Mouse (Mus musculus) monocyte, adult 5-6 weeks (primary cell): ENCODE results near the gene Tulp1. TPM values are rescaled to one million over a fixed set of nuclear protein-coding genes. Genes with fewer than 3 reads are reported as not detected.
A peak's percentile ranks its signal among the peaks of the same experiment; 100 is the strongest.
"Not testable (repeated sequence)": the region's sequence is repeated elsewhere in the genome, so short reads cannot be mapped to it uniquely, and the experiment has no call there.

Experiments used
- ATAC-seq: fragments of 153-309, 156-312 bp; replicated peaks from 2 replicates; pipeline ENCODE4 v1.8.0; 2017; ENCODE audit warnings: mild to moderate bottlenecking; ENCODE audit not compliant: low TSS enrichment, insufficient number of reproducible peaks, severe bottlenecking, poor library complexity, low FRiP score
- total RNA-seq: library from RNA; stranded (forward); fragments of 200-1000, 200-491, 200-594 nt; gene quantifications from 3 replicates; pipeline ENCODE4 v1.2.3, GENCODE M21; 2017

Gene Tulp1
- total RNA-seq, 1 experiment from 2014 or later: not detected

- no peak for ATAC-seq
Observed at GRCm38 (mm10) chr17:28371941-28372340, 6.9 kb upstream of the Tulp1 start.

DNA sequence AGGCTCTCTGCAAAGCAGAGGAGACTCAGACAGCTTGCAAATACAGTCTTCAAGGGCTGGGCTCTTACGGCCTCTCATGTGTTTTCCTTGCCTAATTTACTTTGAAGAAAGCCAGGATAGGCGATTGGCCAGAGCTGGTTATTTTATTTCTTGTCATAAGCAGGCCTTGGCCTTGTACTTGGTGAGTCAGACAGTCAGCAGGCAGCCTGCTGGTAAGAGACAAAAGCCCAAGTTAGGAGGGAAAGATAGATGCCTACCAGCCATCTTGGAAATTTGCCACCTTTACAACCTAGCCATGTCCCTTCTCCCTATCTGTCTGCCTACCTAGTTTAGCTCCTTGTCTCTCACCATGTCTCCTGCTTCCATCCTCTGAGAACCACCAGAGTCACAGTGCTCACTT, 6.3 kb upstream of the Tulp1 start:
- ATAC-seq: no peak

DNA sequence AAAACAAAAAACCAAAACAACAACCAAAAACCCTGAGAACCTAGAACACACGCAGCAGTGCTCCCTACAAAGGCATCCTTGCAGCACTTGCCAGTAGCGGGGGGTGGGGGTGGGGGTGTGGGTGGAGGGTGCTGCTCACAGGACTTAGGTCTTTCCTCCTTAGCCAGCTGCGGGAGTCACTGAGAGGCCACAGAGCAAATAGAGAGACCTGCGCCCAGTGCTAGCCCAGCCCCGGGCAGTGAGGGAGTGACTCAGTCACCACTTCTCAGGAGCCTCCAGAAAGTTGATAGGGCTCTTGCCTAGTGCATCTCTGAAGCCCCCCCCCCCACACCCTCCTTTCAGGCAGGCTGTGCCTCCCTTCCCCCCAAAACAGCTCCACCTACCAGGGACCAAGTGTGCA, 4.0 kb upstream of the Tulp1 start:
- ATAC-seq: no peak

- peak; percentile 75 for ATAC-seq
Observed at GRCm38 (mm10) chr17:28368449-28368848, 3.4 kb upstream of the Tulp1 start.

GRCm38 (mm10) chr17:28363507-28363906, 1.5 kb downstream of the Tulp1 start:
- ATAC-seq: no peak

DNA sequence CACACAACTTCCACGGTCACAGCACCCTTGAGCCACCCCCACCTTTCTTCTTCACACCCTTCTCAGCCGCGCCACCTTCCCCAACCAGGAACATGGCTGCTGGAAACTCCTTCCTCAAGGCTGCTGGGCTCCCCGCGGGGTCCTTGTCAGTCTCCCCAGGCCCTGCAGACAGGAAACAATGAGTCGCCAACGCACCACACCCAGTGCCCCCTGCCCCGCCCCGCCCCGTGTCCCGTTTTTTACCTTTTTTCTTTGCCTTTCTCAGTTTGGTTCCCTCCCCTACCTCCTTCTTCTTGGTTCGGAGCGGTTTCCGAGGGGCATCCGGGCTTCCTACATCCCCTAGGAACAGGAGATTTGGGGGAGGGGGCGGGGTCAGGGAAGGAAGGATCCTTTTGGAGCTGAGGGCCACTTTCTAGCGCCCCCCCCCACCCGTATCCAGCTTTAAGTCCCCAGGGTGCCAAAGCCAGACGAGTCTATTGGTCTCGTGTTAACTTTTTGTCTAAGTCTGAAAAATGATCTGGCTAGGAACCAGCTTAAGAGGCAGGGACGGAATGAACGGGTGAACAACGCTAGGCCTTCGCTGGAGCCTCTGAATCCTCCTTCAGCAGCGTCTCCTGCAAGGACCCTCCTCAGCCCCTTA, 2.2 kb downstream of the Tulp1 start:
- ATAC-seq: no peak

DNA sequence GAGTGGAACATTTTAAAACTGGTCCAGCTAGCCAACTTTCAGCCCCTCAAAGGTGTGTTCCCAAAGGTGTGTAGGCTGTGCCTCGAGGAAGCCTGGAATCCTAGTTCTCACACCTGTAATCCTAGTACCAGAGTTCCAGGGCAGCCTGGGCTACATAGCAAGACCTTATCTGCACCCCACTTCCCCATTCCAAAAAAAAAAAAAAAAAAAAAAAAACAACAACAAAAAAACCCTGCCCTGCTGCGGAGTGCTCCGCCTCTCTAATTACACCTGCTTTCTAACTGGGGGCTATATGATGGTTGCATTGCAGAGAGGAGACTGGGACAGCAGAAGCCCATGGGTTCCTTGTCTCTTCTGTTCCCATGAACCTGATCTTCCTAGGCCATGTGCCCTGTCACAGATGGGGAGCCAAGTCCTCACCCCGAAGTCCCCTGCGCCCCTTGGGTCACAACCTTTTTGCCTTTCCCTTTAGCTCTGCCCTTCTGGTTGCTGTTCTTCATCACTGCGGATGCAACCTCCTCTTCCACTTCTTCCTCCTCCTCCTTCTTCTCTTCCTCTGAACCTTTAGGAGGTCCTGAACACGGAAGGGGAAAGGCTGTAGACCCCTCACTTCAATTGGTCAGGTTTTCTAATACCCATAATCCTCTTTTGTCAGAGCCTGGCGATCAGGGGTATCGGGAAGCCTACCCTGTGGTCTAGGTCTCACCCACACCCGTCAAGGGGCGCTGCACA, 2.9 kb downstream of the Tulp1 start:
- ATAC-seq: no peak

GRCm38 (mm10) chr17:28360531-28361277, 4.3 kb downstream of the Tulp1 start:
- no peak for ATAC-seq

GRCm38 (mm10) chr17:28358576-28359261, 6.3 kb downstream of the Tulp1 start:
- not testable (repeated sequence) for ATAC-seq

- ATAC-seq: no peak
Observed at GRCm38 (mm10) chr17:28355871-28356270, 9.2 kb downstream of the Tulp1 start.

- no peak for ATAC-seq
Observed at GRCm38 (mm10) chr17:28352018-28352417, 13.0 kb downstream of the Tulp1 start.

- no peak for ATAC-seq
Observed at GRCm38 (mm10) chr17:28351353-28351890, 13.6 kb downstream of the Tulp1 start.

DNA sequence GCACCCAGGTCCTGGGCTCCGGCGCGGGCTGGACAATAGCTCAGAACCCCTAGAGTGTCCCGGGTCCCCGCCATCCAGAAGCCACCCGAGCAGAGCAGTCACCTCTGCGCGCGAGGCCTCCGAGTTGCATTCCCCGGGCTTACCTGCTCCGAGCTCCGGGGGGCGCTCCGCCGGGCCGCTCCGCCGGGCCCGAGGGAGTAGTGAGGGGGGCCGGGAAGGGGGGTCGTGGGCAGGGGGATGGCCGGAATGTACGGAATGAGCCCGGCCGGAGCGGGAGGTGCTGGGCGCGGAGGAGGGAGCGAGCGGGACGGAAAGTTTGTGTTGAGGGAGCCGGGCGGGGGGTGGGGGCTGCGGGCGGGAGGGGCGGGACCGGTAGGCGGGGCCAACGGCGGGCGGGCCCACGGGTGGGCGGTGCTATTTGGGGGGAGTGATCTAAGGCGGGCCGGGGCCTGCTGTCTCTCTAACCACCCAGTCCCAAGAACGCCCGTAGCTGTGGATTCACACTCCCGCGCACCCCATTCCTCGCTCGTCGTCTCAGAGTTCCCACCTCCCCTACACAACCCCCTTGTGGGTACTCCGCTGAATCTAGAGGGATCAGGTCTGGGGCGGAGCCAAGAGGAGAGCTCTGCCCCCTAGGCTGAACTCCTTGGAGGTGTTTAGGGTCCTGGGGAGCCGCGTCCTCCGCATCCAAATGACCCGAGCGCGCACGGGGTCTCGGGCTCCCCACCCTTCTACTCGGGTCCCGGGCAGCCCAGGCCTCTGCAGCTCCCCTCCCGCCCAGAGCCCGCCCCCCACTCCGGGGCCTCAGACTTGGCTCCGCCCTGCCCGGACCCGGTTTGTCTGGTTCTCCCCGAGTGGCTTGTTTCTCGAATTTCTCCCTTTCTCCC, 14.3 kb downstream of the Tulp1 start, which contains the start of gene Tead3:
Gene Tead3, minus strand, starts transcription at position 352 of the 887 bp plus-strand sequence.
- no peak for ATAC-seq

GRCm38 (mm10) chr17:28349901-28350465, 15.0 kb downstream of the Tulp1 start:
- no peak for ATAC-seq

DNA sequence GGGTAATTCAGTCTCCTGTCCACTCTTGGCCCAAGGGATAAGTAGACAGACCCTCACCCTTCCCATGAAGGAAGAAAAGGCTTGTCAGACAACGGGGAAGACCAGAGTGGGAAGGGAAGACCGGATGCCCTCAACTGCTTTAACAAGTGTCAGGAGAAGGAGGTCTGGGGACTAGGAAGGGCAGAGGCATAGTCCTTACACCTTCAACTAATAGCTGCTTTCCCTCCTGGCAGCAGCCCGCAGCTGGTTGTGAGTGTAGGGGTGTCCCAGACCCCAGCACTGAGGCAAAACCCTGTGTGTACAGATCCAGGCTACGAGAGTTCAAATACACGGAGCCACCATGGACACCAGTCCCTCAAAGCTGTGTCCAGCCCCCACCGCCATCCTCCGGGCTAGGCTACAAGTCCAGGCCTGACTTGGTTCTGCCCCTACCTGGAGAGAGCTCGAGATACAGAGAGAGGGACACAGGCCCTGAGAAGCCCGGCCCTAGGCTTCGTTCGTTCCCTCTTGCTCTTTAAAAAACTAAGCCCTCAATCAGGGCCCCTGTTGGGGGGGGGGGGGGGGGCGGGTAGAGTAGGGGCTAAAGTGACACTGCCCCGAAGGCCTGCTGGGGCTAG, 15.7 kb downstream of the Tulp1 start:
- no peak for ATAC-seq

DNA sequence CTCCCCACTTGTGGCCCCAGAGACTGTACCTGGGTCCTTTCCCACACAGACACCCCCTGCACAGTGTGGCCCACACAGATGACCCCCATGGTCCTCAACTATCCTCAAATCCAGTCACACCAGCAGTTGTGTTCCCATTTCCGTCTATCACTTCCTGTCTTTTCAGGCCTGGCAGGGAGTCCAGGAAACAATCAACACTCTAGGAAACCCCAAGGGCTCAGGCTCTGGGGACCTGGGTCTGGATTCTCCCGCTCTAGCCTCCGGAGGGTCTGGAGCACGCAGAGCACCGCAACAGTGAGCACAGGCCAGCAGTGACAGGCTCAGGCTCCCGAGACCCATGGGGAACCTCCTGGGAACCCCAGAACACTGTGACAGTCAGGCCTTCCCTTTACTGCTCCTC, 16.8 kb downstream of the Tulp1 start:
- ATAC-seq: no peak

DNA sequence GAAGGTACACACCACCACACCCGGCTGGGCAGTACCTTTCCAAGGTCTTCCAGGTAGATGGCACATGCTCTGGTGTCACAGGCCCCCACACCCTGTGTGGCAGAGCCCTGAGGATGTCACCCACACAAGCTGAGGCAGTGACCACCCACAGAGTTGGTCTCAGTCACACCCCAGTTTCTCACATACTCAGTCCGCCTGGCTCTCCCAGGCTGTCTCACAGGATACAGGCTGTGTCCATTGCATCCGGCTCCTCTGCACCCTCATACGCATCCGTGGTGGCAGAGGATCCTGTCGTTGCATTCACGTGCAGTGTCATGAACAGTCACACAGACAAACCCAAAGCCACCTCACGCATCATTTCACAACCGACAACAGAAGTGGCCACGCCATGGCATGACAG, 17.7 kb downstream of the Tulp1 start:
- no peak for ATAC-seq
